Mouse (Mus musculus) bone marrow macrophage, adult 2 months (primary cell): Measurements from ENCODE around the gene Spred1. TPM values are rescaled to one million over a fixed set of nuclear protein-coding genes. Genes with fewer than 3 reads are reported as not detected.

Experiments
- H3K27ac ChIP-seq: 2 replicates; pipeline ENCODE4 v1.5.1; 2012; ENCODE audit warnings: low read depth, low read length; ENCODE audit not compliant: insufficient read depth
- H3K4me1 ChIP-seq: 2 replicates; pipeline ENCODE4 v1.6.1; 2012; ENCODE audit warnings: low read length; ENCODE audit not compliant: control insufficient read depth, insufficient read depth
- H3K4me3 ChIP-seq: 2 replicates; pipeline ENCODE4 v1.5.1; 2012; ENCODE audit warnings: mild to moderate bottlenecking, low read length, moderate library complexity; ENCODE audit not compliant: insufficient read depth
- CTCF ChIP-seq: IDR thresholded peaks from 2 replicates; pipeline ENCODE4 v1.5.1; 2012; ENCODE audit warnings: low read depth, mild to moderate bottlenecking, low read length, moderate library complexity
- POLR2A ChIP-seq: IDR thresholded peaks from 2 replicates; pipeline ENCODE4 v1.6.1; 2012; ENCODE audit warnings: mild to moderate bottlenecking, low read depth, low read length, borderline replicate concordance
- polyA plus RNA-seq: library from polyadenylated mRNA; stranded (reverse); fragments of >200 nt; gene quantifications from 2 replicates; pipeline ENCODE4 v1.2.4, GENCODE M21; 2012; ENCODE audit not compliant: missing spikeins, insufficient read depth, insufficient read length

Spred1 gene
- polyA plus RNA-seq, 1 experiment, result 59.1 TPM

- Histone ChIP-seq H3K27ac (no peak overlapping the region), H3K4me3 (no peak overlapping the region), H3K4me1 (peaks cover 21% of the 10 kb centered on the region)
- TF ChIP-seq POLR2A, result no peak
- TF ChIP-seq CTCF, result no peak
Measured at GRCm38 (mm10) chr2:117133541-117133940, 12.4 kb downstream of the Spred1 start.

- no peak overlapping the region for H3K4me3 ChIP-seq
- H3K4me1 ChIP-seq, result peaks cover 26% of the 10 kb centered on the region
- no peak for TF ChIP-seq CTCF
- TF ChIP-seq POLR2A, result no peak
- no peak overlapping the region for H3K27ac ChIP-seq
Measured at GRCm38 (mm10) chr2:117137751-117138150, 16.6 kb downstream of the Spred1 start.

GRCm38 (mm10) chr2:117138932-117139331 is 17.8 kb downstream of the Spred1 start:
- Histone ChIP-seq H3K27ac (no peak overlapping the region), H3K4me3 (no peak overlapping the region), H3K4me1 (peaks cover 29% of the 10 kb centered on the region)
- TF ChIP-seq CTCF (no peak), POLR2A (no peak)

GRCm38 (mm10) chr2:117139977-117140376 is 18.8 kb downstream of the Spred1 start:
- Histone ChIP-seq H3K27ac (no peak overlapping the region), H3K4me1 (peaks cover 27% of the 10 kb centered on the region), H3K4me3 (no peak overlapping the region)
- no peak for TF ChIP-seq CTCF
- no peak for TF ChIP-seq POLR2A

- TF ChIP-seq POLR2A, result no peak
- no peak for TF ChIP-seq CTCF
- no peak overlapping the region for H3K4me3 ChIP-seq
- peaks cover 33% of the 10 kb centered on the region for H3K4me1 ChIP-seq
- H3K27ac ChIP-seq, result no peak overlapping the region
Measured at GRCm38 (mm10) chr2:117143106-117143505, 21.9 kb downstream of the Spred1 start.

GRCm38 (mm10) chr2:117146026-117146425 is 24.9 kb downstream of the Spred1 start:
- Histone ChIP-seq H3K4me3 (no peak overlapping the region), H3K27ac (peak overlapping the region; percentile 36), H3K4me1 (peaks cover 35% of the 10 kb centered on the region)
- TF ChIP-seq CTCF, result no peak
- no peak for TF ChIP-seq POLR2A

GRCm38 (mm10) chr2:117146617-117147016 is 25.4 kb downstream of the Spred1 start:
- TF ChIP-seq POLR2A, result no peak
- no peak for TF ChIP-seq CTCF
- peaks cover 39% of the 10 kb centered on the region for H3K4me1 ChIP-seq
- no peak overlapping the region for H3K4me3 ChIP-seq
- H3K27ac ChIP-seq, result peak overlapping the region; percentile 36

GRCm38 (mm10) chr2:117152161-117152560 is 31.0 kb downstream of the Spred1 start:
- TF ChIP-seq CTCF (no peak), POLR2A (no peak)
- Histone ChIP-seq H3K4me1 (peaks cover 30% of the 10 kb centered on the region), H3K27ac (no peak overlapping the region), H3K4me3 (no peak overlapping the region)

GRCm38 (mm10) chr2:117168379-117168778 is 47.2 kb downstream of the Spred1 start:
- no peak overlapping the region for H3K27ac ChIP-seq
- H3K4me1 ChIP-seq, result peaks cover 10% of the 10 kb centered on the region
- no peak overlapping the region for H3K4me3 ChIP-seq
- no peak for TF ChIP-seq CTCF
- TF ChIP-seq POLR2A, result no peak

GRCm38 (mm10) chr2:117169037-117169436 is 47.9 kb downstream of the Spred1 start:
- no peak overlapping the region for H3K4me3 ChIP-seq
- TF ChIP-seq CTCF (no peak), POLR2A (no peak)
- H3K4me1 ChIP-seq, result peaks cover 10% of the 10 kb centered on the region
- H3K27ac ChIP-seq, result no peak overlapping the region

- H3K27ac ChIP-seq, result no peak overlapping the region
- H3K4me1 ChIP-seq, result peaks cover 10% of the 10 kb centered on the region
- TF ChIP-seq CTCF, result no peak
- no peak for TF ChIP-seq POLR2A
- no peak overlapping the region for H3K4me3 ChIP-seq
Measured at GRCm38 (mm10) chr2:117172981-117173380, 51.8 kb downstream of the Spred1 start.
